Mouse (Mus musculus) adrenal gland, postnatal 10 days (tissue): ENCODE data around the gene Ascl1. TPM values are rescaled to one million over a fixed set of nuclear protein-coding genes. Genes with fewer than 3 reads are reported as not detected.

ENCODE experiments used
- DNase-seq: peaks from one replicate; pipeline ENCODE4 v3.0.0; 2021; ENCODE audit warnings: mixed read lengths
- total RNA-seq, 2 experiments: library from RNA; stranded (reverse); gene quantifications; 2 replicates each; pipeline ENCODE4 v1.2.3; 2021

Gene Ascl1
- total RNA-seq, 2 experiments from 2014 or later, result 1.8 to 2.0 TPM

GRCm38 (mm10) chr10:87485721-87486620 is 7.5 kb downstream of the Ascl1 start:
- DNase-seq, result no peak

GRCm38 (mm10) chr10:87484831-87485720 is 8.4 kb downstream of the Ascl1 start:
- DNase-seq, result no peak

- DNase-seq, result no peak
These were observed 15.6 kb downstream of the Ascl1 start for GRCm38 (mm10) chr10:87477895-87478294.

- no peak for DNase-seq
These were observed 18.5 kb downstream of the Ascl1 start for GRCm38 (mm10) chr10:87474971-87475370.

- DNase-seq, result no peak
These were observed 19.9 kb downstream of the Ascl1 start for GRCm38 (mm10) chr10:87473475-87474131.

GRCm38 (mm10) chr10:87450777-87451176 is 42.7 kb downstream of the Ascl1 start:
- no peak for DNase-seq

- DNase-seq, result no peak
These were observed 44.1 kb downstream of the Ascl1 start for GRCm38 (mm10) chr10:87449368-87449767.

- no peak for DNase-seq
These were observed 45.2 kb downstream of the Ascl1 start for GRCm38 (mm10) chr10:87448257-87448656.

- DNase-seq, result no peak
These were observed 45.7 kb downstream of the Ascl1 start for GRCm38 (mm10) chr10:87447754-87448095.

- DNase-seq, result no peak
These were observed 46.4 kb downstream of the Ascl1 start for GRCm38 (mm10) chr10:87446829-87447753.

GRCm38 (mm10) chr10:87446139-87446828 is 47.2 kb downstream of the Ascl1 start:
- DNase-seq, result no peak

Other genes starting within 250 kb of the Ascl1 start
- gene Pah, start 28.1 kb upstream of the Ascl1 start, total RNA-seq, result 10 to 100 TPM; 25.9 to 64.4 TPM